Mouse (Mus musculus): ENCODE data around the gene Cbx7. TPM values are rescaled to one million over a fixed set of nuclear protein-coding genes. Genes with fewer than 3 reads are reported as not detected.

Cbx7 gene
- total RNA-seq, 2 experiments from 2014 or later: 62.3 to 62.7 TPM

DNA sequence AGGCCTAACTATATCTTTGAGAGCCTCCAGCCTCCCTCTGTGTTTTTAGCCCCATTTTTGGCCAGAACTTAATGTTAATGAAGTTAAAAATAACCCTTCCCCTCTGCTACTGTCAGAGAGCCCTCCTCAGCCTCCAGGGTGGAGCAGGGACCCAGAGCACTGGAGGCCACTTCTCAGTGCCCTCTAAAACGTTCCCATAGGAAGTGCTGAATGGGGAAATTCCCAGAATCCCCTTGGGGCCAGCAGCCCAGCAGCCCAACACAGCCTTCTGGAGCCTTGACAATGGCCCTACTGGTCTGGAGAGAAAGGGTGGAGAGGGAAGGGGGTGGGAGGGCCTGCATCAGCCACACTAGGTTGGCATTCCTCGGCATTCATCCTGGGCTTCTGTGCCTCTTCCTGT, 32.7 kb upstream of the Cbx7 start:
- no peak for DNase-seq (ENCODE audit: low spot score in 2 of 2)

- DNase-seq (ENCODE audit: low spot score in 2 of 2): no peak
Observed at GRCm38 (mm10) chr15:80001601-80002000, 30.7 kb upstream of the Cbx7 start.

DNA sequence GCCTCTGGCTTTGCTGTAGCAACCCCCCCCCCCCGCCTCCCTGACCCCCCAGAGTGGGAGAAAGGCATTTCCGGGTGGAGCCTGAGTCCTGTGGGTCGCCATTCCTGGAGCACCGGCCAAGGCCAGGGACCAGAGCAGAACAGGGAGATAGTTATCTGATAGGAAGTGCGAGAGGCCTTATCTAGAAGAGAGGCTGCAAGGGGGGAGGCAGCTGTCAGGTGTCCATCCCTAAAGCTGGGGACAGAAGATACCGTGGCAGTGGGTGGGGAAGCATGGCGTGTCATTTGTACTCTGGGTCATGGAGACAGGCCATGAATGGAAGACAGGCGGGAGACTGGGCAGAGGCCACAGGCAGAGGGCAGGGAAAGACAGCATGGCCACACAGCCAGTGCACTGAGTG, 29.8 kb upstream of the Cbx7 start:
- no peak for DNase-seq (ENCODE audit: low spot score in 2 of 2)

GRCm38 (mm10) chr15:79997988-79998387, 27.1 kb upstream of the Cbx7 start:
- no peak for DNase-seq (ENCODE audit: low spot score in 2 of 2)

GRCm38 (mm10) chr15:79996781-79997180, 25.9 kb upstream of the Cbx7 start:
- DNase-seq (ENCODE audit: low spot score in 2 of 2): no peak

GRCm38 (mm10) chr15:79995552-79995951, 24.6 kb upstream of the Cbx7 start:
- peak in 1 of 2 experiments; percentile 73 for DNase-seq (ENCODE audit: low spot score in 2 of 2)

DNA sequence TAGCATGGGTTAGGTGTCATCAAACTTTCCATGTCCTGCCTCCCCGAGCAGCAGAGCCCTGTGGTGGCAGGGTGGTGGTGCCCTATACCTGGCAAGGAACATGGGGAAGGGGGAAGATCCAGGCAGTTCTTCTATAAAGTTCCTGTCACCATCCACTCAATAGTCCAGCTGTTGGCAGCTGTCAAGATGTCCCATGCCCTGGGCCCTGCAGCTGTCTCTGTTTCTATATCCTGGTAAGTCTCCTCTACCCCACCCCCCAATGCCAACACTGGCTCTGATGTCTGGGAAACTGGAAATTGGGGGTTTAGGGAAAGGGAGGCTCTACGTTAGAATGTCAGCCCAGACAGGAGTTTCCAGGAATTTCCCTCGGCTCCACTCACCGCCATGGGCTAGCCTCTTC, 23.6 kb upstream of the Cbx7 start:
- DNase-seq (ENCODE audit: low spot score in 2 of 2): no peak

- DNase-seq (ENCODE audit: low spot score in 2 of 2): no peak
Observed at GRCm38 (mm10) chr15:79986182-79986581, 15.3 kb upstream of the Cbx7 start.

GRCm38 (mm10) chr15:79985471-79985870, 14.6 kb upstream of the Cbx7 start:
- no peak for DNase-seq (ENCODE audit: low spot score in 2 of 2)

- no peak for DNase-seq (ENCODE audit: low spot score in 2 of 2)
Observed at GRCm38 (mm10) chr15:79984152-79984551, 13.2 kb upstream of the Cbx7 start.

GRCm38 (mm10) chr15:79980716-79981115, 9.8 kb upstream of the Cbx7 start:
- no peak for DNase-seq (ENCODE audit: low spot score in 2 of 2)

DNA sequence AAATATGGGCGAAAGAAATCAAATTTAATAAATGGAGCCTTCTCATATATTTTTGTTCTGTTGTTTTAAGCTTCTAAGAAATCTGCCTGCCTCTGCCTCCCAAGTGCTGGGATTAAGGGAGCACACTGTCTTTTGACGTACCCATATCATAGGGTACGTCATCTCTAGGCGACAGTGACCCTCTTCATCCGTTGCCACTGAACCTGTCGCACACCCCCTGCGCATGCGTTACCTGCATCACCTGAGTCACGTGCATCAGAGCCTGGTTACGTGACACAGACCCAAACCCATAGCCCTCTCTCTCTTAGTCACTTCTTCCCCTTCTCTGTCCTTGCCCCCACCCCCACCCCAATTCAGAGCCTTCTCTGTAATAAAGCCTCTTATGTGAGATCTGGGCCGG, 1.3 kb upstream of the Cbx7 start:
- no peak for DNase-seq (ENCODE audit: low spot score in 2 of 2)

DNA sequence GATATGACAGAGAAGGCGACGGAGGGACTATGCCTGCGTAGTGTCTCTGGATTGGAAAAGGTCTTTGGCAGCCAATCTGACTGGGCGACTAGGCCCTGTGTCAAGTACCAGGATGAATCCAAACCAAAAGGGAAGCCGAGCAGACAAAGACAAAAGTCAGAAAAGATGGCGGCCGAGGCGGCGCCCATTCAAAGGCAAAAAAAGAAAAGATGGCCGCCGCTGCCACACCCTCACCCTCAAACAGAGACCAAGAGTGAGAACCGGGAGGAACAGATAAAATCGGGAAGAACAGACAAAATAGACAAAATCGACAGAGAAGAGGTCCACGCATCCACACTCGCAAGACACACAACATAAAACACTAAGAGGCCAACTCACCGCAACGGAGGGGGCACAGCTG, 428 bp downstream of the Cbx7 start:
- DNase-seq (ENCODE audit: low spot score in 2 of 2): no peak

DNA sequence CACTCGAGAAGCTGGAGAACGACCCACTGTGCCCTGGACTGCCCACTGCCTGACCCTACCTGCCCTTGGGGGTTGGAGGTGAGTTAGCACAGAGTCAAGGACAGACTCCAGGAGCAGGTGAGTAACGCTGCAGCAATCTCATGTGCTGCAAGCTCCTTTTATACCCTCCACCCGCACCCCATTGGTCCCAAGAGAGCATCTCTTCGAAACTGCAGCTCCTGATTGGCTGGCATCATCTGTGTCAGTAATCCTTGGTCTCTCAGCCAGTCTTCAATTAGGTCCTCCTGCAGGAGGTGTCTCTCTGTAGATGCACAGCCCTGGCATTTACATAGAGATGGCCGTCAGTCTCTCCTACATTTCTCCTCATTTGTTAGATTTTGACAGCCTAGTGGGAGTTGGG, 3.6 kb downstream of the Cbx7 start:
- DNase-seq (ENCODE audit: low spot score in 2 of 2): no peak

- DNase-seq (ENCODE audit: low spot score in 2 of 2): no peak
Observed at GRCm38 (mm10) chr15:79964376-79964775, 6.5 kb downstream of the Cbx7 start.

GRCm38 (mm10) chr15:79962661-79963060, 8.3 kb downstream of the Cbx7 start:
- no peak for DNase-seq (ENCODE audit: low spot score in 2 of 2)

DNA sequence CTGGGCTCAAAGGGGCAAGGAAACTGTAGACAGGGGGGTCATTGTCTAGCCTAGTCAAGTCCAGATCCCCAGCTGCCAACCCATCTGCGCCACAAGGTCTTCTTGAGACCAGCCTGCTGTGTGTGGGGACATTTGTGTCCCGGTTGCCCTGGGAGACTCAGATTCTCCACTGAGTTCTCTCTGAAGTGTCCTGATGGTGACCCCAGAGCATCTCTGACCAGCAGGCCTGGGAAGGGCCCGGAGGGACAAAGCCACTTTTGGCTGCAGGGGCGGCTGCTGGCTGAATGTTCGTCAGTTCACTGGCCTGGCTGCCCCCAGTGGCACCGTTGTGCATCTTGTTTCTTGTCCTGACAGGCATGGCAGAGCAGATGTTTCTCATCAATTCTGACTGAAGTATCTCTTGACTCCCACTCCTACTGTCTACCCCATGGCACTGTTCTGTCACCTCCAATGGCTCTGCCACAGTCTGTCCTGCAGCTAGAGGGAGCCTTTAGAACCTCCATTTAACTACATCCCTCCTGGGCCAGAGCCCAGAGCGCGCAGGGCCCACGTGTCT, 9.5 kb downstream of the Cbx7 start:
- DNase-seq (ENCODE audit: low spot score in 2 of 2): no peak

GRCm38 (mm10) chr15:79958418-79958817, 12.5 kb downstream of the Cbx7 start:
- DNase-seq (ENCODE audit: low spot score in 2 of 2): no peak

DNA sequence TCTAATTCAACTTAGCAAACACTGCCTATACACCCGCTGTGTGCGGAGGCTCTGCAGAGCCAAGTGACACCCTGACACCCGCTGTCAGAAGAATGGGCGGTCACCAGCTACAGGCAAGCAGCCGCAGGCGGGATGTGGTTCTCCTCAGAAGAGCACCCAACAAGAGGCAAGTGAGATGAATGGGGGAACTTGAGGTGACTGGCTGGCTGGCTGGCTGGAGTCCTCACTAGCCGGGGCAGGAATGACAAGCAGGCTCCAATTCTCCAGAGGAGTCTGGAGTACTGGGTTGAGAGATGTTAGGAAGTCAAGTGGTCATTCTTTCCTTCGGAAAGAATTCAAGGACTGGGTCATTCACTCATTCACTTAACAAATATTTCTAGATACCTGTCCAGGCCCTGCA, 14.4 kb downstream of the Cbx7 start:
- DNase-seq (ENCODE audit: low spot score in 2 of 2): no peak

GRCm38 (mm10) chr15:79953470-79953869, 17.4 kb downstream of the Cbx7 start:
- DNase-seq (ENCODE audit: low spot score in 2 of 2): no peak

DNA sequence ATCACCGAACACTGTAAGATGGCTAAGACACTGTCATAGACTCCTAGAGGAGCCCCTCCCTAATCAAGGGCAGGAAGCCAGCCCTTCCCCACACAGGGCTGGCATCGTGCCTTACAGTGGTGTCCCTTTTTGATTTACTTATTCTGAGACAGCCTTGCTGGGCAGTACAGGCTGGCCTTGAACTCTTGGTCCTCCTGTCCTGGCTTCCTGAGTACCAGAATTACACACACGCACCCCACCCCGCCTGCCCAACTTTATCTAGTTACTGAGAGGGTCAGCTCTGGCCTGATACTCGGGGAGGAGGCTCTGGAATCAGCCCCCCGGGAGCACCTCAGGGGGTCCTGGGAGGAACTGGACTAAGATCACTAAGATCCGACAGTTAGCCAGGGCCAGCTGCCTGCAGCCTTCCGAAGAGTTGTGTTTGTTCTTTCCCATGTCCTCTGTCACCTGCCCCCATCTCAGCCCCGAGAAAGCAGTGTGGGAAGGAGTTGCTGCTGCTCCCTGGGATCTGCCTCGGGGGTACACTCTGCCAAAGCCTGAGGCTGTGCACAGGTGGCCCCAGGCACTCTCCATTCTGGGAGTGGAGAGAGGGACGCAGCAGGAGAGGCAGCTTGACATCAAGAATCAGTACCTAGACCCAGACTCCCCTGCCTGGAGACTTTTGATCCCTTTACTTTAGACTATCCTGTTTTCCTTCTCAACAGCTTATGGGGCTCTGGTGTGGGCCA, 18.3 kb downstream of the Cbx7 start:
- no peak for DNase-seq (ENCODE audit: low spot score in 2 of 2)

GRCm38 (mm10) chr15:79951730-79952503, 19.0 kb downstream of the Cbx7 start:
- no peak for DNase-seq (ENCODE audit: low spot score in 2 of 2)
